Mouse (Mus musculus): Measurements from ENCODE around the gene Srxn1.

Srxn1 gene

DNA sequence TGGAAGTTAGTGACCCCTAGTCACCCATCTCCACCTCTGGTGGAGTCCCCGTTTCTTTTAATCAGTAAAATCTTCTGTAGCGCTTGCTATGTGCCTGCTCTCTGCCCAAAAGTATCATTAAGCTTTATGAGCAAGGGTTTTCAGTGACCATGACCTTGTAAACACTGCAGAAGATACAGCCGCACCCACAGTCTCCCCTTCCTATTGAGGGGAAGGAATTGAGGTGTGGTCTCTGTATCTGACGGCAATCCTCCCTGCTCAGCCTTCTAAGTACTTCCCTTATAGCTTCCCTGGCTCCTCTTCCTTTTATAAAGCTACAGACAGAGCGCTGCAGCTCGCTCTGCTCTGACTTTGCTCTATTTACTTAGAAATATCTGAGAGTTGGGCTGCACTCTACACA is 51.2 kb downstream of the Srxn1 start:
- DNase-seq (ENCODE audit: low read depth, low spot score) = no peak

GRCm38 (mm10) chr2:152159487-152159886 is 54.2 kb downstream of the Srxn1 start:
- peak; percentile 45 for DNase-seq (ENCODE audit: low read depth, low spot score)

Measured in ZHBTc4 (cell line).